Mouse (Mus musculus) thymus, postnatal 14 days (tissue): ENCODE measurements at regions not wholly inside any gene's neighbourhood (a gene's known extent, or its start where the extent isn't known, plus 50 kb on each side); places are given as distances from the start of the nearest gene placed in this dataset.

Source experiments
- DNase-seq: peaks from one replicate; pipeline ENCODE4 v3.0.0; 2021

GRCm38 (mm10) chr12:113423736-113424597, 65.3 kb upstream of the Adam6b start:
- no peak for DNase-seq

DNA sequence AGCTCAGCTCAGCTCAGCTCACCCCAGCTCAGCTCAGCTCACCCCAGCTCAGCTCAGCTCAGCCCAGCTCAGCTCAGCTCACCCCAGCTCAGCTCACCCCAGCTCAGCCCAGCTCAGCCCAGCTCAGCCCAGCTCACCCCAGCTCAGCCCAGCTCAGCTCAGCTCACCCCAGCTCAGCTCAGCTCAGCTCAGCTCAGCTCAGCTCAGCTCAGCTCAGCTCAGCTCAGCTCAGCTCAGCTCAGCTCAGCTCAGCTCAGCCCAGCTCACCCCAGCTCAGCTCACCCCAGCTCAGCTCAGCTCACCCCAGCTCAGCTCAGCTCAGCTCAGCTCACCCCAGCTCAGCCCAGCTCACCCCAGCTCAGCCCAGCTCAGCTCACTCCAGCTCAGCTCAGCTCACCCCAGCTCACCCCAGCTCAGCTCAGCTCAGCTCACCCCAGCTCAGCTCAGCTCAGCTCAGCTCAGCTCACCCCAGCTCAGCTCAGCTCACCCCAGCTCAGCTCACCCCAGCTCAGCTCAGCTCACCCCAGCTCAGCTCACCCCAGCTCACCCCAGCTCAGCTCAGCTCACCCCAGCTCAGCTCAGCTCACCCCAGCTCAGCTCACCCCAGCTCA, 64.6 kb upstream of the Adam6b start:
- DNase-seq = peak; percentile 62

DNA sequence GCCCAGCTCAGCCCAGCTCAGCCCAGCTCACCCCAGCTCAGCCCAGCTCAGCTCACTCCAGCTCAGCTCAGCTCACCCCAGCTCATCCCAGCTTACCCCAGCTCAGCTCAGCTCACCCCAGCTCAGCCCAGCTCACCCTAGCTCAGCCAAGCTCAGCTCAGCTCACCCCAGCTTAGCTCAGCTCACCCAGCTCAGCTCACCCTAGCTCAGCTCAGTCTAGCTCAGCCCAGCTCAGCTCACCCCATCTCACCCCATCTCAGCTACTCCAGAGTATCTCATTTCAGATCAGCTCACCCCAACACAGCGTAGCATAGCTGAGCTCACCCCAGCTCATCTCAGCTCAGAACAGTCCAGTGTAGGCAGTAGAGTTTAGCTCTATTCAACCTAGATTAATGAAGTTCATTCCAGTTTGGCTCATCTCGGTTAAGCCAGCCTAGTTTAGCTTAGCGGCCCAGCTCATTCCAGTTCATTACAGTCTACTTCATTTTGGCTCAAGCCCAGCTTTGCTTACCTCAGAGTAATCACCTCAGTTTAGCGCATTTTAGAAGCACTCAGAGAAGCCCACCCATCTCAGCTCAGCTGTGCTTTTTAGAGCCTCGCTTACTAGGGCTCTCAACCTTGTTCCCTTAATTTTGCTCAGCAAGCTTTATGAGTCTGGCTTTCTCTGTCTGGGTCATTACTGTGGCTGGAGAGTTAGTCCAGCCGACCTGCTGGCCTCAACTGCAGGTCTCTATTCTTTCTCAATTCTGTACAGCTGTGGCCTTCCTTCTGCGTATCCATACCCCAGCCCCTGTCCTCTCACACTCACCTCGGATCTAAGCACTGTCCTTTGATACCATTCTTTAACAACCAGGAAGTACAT, 63.9 kb upstream of the Adam6b start:
- DNase-seq = peak; percentile 69

GRCm38 (mm10) chr12:113426636-113427035, 62.7 kb upstream of the Adam6b start:
- DNase-seq = peak; percentile 44

DNA sequence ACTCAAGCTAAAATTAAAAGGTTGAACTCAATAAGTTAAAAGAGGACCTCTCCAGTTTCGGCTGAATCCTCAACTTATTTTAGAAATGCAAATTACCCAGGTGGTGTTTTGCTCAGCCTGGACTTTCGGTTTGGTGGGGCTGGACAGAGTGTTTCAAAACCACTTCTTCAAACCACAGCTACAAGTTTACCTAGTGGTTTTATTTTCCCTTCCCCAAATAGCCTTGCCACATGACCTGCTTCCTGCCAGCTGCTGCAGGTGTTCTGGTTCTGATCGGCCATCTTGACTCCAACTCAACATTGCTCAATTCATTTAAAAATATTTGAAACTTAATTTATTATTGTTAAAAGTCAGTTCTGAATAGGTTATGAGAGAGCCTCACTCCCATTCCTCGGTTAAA, 62.0 kb upstream of the Adam6b start:
- DNase-seq = peak; percentile 65

- no peak for DNase-seq
Measured at GRCm38 (mm10) chr12:113428461-113428860, 60.9 kb upstream of the Adam6b start.

DNA sequence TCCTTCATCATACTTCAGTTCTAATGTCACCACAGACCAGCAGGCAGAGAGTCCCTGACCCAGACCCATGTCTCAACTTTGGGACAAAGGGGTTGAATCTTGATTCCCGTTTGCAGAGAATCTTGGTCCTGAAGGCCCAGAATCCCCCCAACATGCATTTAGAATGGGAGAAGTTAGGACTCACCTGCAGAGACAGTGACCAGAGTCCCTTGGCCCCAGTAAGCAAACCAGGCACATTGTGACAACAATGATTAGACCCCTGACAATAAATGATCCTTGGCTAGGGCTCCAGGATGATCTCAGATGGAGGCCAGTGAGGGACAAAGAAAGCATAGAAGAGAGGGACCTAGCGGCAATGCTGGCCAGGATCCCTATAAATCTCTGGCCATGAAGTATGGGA, 60.4 kb upstream of the Adam6b start:
- DNase-seq = no peak

GRCm38 (mm10) chr12:113430340-113430739, 59.0 kb upstream of the Adam6b start:
- peak; percentile 23 for DNase-seq
